Mouse (Mus musculus): ENCODE results near the gene Per3.

Gene Per3

GRCm38 (mm10) chr4:150957106-150957458 is 87.4 kb downstream of the Per3 start:
- WGBS, result 9% methylated on average over 1 of the region's 1 CpGs

GRCm38 (mm10) chr4:150956369-150957105 is 87.9 kb downstream of the Per3 start:
- WGBS, result 35% methylated on average over 13 of the region's 13 CpGs

Measured in cerebral cortex, adult 2 months (tissue).